Mouse (Mus musculus): ENCODE data around the gene Gng4.

Gene Gng4

GRCm38 (mm10) chr13:13818696-13819095, 34.8 kb downstream of the Gng4 start:
- no peak for DNase-seq (ENCODE audit: low spot score in 2 of 2)

DNA sequence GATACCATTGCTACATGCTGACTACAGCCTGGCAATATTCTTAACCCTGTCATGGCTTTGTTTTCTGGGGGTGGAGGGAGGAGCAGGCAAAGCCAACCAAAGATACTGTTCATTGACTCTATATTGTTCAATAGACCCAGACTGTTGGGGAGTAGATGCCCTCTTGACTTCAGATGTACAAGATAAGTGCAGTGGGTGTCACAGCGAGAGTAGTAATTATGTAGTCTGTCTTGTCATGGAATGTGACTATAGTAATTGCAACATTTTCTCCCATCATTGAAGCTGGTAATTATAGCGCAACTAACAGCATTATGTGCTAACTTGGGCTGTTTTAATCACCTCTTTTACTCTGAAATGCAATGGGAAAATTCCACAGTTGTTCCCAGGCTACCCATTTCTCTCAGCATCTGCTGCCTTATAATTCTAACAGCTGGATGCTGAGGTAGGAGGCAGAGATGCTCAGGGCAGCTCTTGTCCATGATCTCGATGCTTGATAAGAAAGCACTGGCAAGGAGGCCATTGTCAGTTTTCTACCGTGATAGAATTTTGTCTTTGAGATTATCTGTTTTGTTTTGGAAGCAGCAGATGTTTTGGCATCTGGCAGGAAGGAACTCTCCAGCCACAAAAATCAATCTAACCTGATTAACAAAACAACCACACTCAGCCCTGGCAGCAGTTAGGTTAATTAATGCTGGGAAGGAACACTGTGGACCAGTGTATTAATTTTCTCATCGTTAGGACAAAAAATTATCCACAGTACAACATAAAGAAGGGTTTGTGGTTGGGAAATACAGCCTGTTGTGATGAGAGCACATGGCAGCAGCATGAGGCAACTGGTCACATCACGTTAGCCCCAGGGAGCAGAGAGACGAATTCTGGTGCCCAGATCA, 36.6 kb downstream of the Gng4 start:
- DNase-seq (ENCODE audit: low spot score in 2 of 2): no peak

DNA sequence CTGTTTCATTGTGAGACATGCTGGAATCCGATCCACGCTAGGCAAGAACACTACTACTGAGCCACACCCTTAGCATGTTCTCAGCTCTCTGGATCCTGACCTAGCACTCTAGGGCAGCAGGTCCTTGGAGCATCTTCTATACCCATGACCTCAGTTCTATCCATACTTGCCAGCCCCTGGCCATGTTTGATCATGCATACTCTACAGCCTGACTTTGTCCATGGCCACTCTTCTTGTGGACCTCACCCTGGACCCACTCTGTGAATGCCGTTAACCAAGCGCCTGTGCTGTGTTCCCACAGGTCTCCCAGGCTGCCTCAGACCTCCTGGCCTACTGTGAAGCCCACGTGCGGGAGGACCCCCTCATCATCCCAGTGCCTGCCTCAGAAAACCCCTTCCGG, 41.1 kb downstream of the Gng4 start:
- no peak for DNase-seq (ENCODE audit: low spot score in 2 of 2)

- no peak for DNase-seq (ENCODE audit: low spot score in 2 of 2)
Observed at GRCm38 (mm10) chr13:13826533-13826932, 42.7 kb downstream of the Gng4 start.

DNA sequence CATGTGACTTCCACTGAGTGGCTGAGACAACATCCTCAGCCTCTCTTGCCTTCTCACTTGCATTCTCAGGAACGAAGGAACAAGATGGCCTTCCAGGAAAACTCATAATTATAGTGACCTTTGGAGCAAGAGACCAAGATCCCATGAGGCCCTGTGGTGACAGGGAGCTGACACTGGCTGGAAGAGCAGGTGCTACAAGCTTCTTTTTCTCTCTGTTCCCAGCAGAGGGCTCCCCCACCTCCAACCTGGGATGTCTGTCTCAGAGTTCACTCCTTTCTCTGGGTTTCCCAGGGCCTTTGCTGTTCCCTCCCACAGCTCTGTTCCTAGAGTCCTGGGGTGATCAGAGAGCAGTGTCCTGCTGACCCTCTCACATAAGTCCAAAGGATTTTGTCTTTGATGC, 44.3 kb downstream of the Gng4 start:
- DNase-seq (ENCODE audit: low spot score in 2 of 2): no peak

GRCm38 (mm10) chr13:13830469-13831074, 46.7 kb downstream of the Gng4 start:
- DNase-seq (ENCODE audit: low spot score in 2 of 2): no peak

GRCm38 (mm10) chr13:13835180-13835579, 51.3 kb downstream of the Gng4 start:
- no peak for DNase-seq (ENCODE audit: low spot score in 2 of 2)

- DNase-seq (ENCODE audit: low spot score in 2 of 2): no peak
Observed at GRCm38 (mm10) chr13:13845021-13845420, 61.2 kb downstream of the Gng4 start.

DNA sequence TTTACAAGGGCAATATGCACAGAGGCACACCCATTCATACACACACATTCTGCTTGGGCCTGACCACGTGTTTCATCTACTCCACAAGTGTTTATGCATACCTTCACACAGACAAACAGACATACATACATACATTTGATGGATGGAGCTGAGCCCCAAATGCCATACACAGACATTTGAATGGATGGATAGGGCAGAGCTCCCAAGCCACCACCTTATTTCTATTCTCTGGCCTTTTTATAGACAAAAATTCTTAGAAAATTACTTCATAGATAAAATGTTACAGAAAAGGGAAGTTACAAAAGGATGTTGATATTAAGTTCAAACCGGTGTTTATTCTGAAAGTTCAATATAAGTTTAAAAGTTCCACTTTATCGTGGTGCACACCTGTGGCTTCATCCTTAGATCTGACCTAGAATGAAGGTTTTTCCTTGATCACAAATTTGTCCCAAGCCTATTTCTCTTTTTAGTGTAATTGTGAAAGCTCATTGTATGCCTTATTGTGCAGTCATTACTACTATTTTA, 63.3 kb downstream of the Gng4 start:
- no peak for DNase-seq (ENCODE audit: low spot score in 2 of 2)

GRCm38 (mm10) chr13:13857190-13857589, 73.3 kb downstream of the Gng4 start:
- no peak for DNase-seq (ENCODE audit: low spot score in 2 of 2)

DNA sequence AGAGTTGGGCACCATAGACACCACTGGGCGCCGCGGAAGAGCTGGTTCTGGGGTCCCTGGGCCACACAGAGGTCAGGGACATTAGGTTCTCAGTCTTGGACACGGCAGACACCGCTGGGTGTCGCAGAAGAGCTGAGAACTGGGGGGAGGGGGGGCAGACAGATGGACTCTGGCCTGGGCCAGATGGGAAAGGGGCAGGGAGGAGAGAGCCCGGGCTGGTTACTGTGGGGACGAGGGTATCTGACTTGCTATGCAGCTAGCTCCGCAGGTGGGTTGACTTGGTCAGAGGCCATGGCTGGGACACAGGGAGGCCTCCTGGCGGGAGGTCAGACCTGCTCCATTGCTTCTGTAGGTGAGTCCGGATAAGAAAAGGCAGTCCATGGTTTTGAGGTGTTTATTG, 78.5 kb downstream of the Gng4 start:
- no peak for DNase-seq (ENCODE audit: low spot score in 2 of 2)

DNA sequence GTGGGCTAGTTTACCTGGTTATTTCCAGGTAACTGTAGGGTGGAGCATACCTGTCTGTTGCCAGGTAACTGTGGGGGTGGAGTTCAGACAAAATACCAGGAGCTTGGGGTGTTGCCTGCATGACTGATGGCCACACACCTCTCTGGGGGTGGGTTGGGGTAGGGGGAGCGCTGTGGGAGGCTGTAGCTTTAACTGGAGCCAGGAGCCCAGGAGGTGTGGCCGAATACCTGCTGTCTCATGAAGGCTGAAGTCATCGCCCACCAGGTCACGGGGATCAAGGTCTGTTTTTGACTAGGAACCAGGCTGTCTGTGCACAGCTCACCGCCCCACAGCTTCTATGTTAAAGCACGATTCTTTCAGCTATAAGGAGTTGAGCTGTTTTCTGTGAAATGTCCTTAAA, 79.1 kb downstream of the Gng4 start:
- DNase-seq (ENCODE audit: low spot score in 2 of 2): no peak

GRCm38 (mm10) chr13:13866339-13866738, 82.5 kb downstream of the Gng4 start:
- no peak for DNase-seq (ENCODE audit: low spot score in 2 of 2)

DNA sequence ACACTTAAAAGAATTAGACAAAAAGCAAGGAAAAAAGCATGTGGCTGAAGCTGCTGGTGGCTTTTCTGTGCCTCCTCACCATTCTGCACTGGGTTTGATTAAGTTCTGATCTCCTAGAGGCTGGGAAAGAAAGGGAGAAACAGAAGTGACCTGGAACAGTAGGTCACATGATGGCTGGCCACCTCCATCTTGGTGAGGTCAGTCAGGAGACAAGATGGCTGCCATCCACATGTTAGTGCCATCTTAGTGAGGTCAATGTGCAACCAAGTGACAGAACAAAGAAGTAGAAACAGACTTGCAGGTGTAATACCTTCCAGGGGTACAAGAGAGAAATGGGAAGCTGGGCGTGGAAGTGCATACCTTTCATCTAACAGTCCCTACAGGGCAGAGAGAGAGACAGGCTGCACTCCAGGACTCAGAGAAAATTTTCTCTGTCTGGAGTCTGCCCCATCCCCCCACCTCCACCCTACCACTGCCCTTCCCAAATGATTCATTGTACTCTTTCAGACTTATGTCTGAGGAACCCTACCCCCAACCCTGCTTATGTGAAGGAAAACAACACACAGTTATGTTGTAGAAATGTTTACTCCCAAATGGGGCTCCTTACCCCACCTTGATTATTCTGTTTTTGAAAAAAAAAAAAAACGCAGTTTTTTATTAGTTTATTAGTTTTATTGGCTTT, 83.4 kb downstream of the Gng4 start:
- no peak for DNase-seq (ENCODE audit: low spot score in 2 of 2)

- DNase-seq (ENCODE audit: low spot score in 2 of 2): peak; percentile 13 to 16
Observed at GRCm38 (mm10) chr13:13867922-13868321, 84.1 kb downstream of the Gng4 start.
